Mouse (Mus musculus) heart, adult 2 months (tissue): ENCODE results near the gene Ypel1. TPM values are rescaled to one million over a fixed set of nuclear protein-coding genes. Genes with fewer than 3 reads are reported as not detected.

Experiments
- DNase-seq, 2 experiments: peaks; one replicate each; pipeline ENCODE4 v3.0.0; 2021
- H3K27ac ChIP-seq: fragments of 200-600 bp; 2 replicates; pipeline ENCODE4 v1.8.1; 2022
- H3K27me3 ChIP-seq: fragments of 200-500 bp; 2 replicates; pipeline ENCODE4 v1.6.1; 2012; ENCODE audit warnings: mild to moderate bottlenecking, low read length, inconsistent platforms, mixed read lengths; ENCODE audit not compliant: control insufficient read depth, insufficient read depth
- H3K36me3 ChIP-seq: fragments of 200-500 bp; 2 replicates; pipeline ENCODE4 v1.6.1; 2012; ENCODE audit warnings: low read length, inconsistent platforms; ENCODE audit not compliant: control insufficient read depth, insufficient read depth
- H3K4me1 ChIP-seq: fragments of 200-500 bp; 2 replicates; pipeline ENCODE4 v1.6.1; 2011; ENCODE audit warnings: low read length; ENCODE audit not compliant: control insufficient read depth, insufficient read depth
- H3K4me3 ChIP-seq: fragments of 200-600 bp; 2 replicates; pipeline ENCODE4 v1.8.1; 2022
- H3K79me2 ChIP-seq: fragments of 200-500 bp; replicated peaks from 2 replicates; pipeline ENCODE4 v1.6.1; 2012; ENCODE audit warnings: mild to moderate bottlenecking, inconsistent platforms, low read length, moderate library complexity, mixed read lengths; ENCODE audit not compliant: control insufficient read depth, insufficient read depth
- H3K9ac ChIP-seq: fragments of 200-500 bp; 2 replicates; pipeline ENCODE4 v1.6.1; 2012; ENCODE audit warnings: low read depth, mild to moderate bottlenecking, control low read depth, inconsistent platforms, low read length, mixed read lengths
- CTCF ChIP-seq: fragments of 200-600 bp; IDR thresholded peaks from 2 replicates; pipeline ENCODE4 v1.8.1; 2022; ENCODE audit warnings: antibody characterized with exemption, mild to moderate bottlenecking, moderate library complexity
- EP300 ChIP-seq: fragments of 200-500 bp; IDR thresholded peaks from 2 replicates; pipeline ENCODE4 v1.6.1; 2011; ENCODE audit warnings: low read depth, low read length, control low read depth; ENCODE audit not compliant: insufficient read depth
- POLR2A ChIP-seq: fragments of 200-500 bp; IDR thresholded peaks from 2 replicates; pipeline ENCODE4 v1.6.1; 2011; ENCODE audit warnings: mild to moderate bottlenecking, low read depth, low read length, control low read depth; ENCODE audit not compliant: insufficient read depth
- WGBS: fragments of 180-500 bp; shearing (Covaris S2); methylation state at CpG from one replicate; pipeline ENCODE4 v1.1.7; 2018; 5-methylcytosine and 5-hydroxymethylcytosine counted together
- intact Hi-C: fragments of 180-260 bp; cut with DNase I; formaldehyde crosslinking; loops from one replicate; pipeline ENCODE4 v1.15.1; 2025
- polyA plus RNA-seq: library from polyadenylated mRNA; depleted of rRNA; stranded (reverse); fragments of >200 nt; gene quantifications from 2 replicates; pipeline ENCODE4 v1.2.3, GENCODE M21; 2012
- total RNA-seq, 2 experiments: library from RNA; stranded (reverse); gene quantifications; 2 replicates each; pipeline ENCODE4 v1.2.3; 2021

The Ypel1 gene
- total and polyA plus RNA-seq, 3 experiments, result 0.53 to 1.2 (median 0.99) TPM

- no peaks in the 10 kb centered on the region; the same call in 1 of the 2 replicates for H3K4me1 ChIP-seq
- TF ChIP-seq CTCF (no peak), POLR2A (no peak), EP300 (no peak)
- intact Hi-C loops, result no loop called here
- no peak overlapping the region for H3K4me3 ChIP-seq
- 86% methylated on average over 14 of the region's 14 CpGs for WGBS
- no peaks in the 10 kb centered on the region for H3K36me3 ChIP-seq
- H3K9ac ChIP-seq, result no peak overlapping the region
- H3K27me3 ChIP-seq, result no peaks in the 10 kb centered on the region
- H3K79me2 ChIP-seq, result no peaks in the 10 kb centered on the region
- H3K27ac ChIP-seq, result no peak overlapping the region
- no peak for DNase-seq
Measured at GRCm38 (mm10) chr16:17121569-17121968, 52.1 kb downstream of the Ypel1 start.

GRCm38 (mm10) chr16:17124119-17124870 is 54.8 kb downstream of the Ypel1 start:
- intact Hi-C loops, result no loop called here
- Histone ChIP-seq H3K4me1 (no peaks in the 10 kb centered on the region; the same call in 1 of the 2 replicates), H3K36me3 (no peaks in the 10 kb centered on the region), H3K9ac (no peak overlapping the region), H3K4me3 (no peak overlapping the region), H3K27ac (no peak overlapping the region), H3K79me2 (no peaks in the 10 kb centered on the region), H3K27me3 (no peaks in the 10 kb centered on the region)
- 33% methylated on average over 22 of the region's 22 CpGs for WGBS
- no peak for DNase-seq
- TF ChIP-seq EP300 (no peak), POLR2A (no peak), CTCF (no peak)

- no peak within 1 kb of the TSS for H3K27ac ChIP-seq
- no peaks in the 10 kb centered on the region for H3K36me3 ChIP-seq
- no peaks in the 10 kb centered on the region for H3K79me2 ChIP-seq
- H3K4me1 ChIP-seq, result no peaks in the 10 kb centered on the region; the same call in 1 of the 2 replicates
- intact Hi-C loops, result no loop called here
- no peak for TF ChIP-seq CTCF
- no peak for TF ChIP-seq POLR2A
- TF ChIP-seq EP300, result no peak
- peak within 1 kb of the TSS; percentile 30 for H3K4me3 ChIP-seq
- peak; percentile 55 to 68 for DNase-seq
- no peaks in the 10 kb centered on the region for H3K27me3 ChIP-seq
- no peak within 1 kb of the TSS for H3K9ac ChIP-seq
- WGBS, result 4% methylated on average over 25 of the region's 25 CpGs
Measured at GRCm38 (mm10) chr16:17124871-17125520, 55.5 kb downstream of the Ypel1 start, which contains the start of gene 2610318N02Rik. Gene 2610318N02Rik, minus strand, starts transcription at chr16:17125167.

GRCm38 (mm10) chr16:17127292-17127691 is 57.8 kb downstream of the Ypel1 start:
- intact Hi-C loops, result no loop called here
- TF ChIP-seq EP300 (0 out of 2 replicates have a peak, but pooled peaks have one; percentile 25), CTCF (peak; percentile 69), POLR2A (no peak)
- H3K4me3 ChIP-seq, result no peak overlapping the region
- 96% methylated on average over 1 of the region's 1 CpGs for WGBS
- no peaks in the 10 kb centered on the region; the same call in 1 of the 2 replicates for H3K4me1 ChIP-seq
- H3K36me3 ChIP-seq, result no peaks in the 10 kb centered on the region
- no peaks in the 10 kb centered on the region for H3K27me3 ChIP-seq
- no peak overlapping the region for H3K27ac ChIP-seq
- no peaks in the 10 kb centered on the region for H3K79me2 ChIP-seq
- peak; percentile 24 to 34 for DNase-seq
- no peak overlapping the region for H3K9ac ChIP-seq

GRCm38 (mm10) chr16:17131191-17132088 is 61.9 kb downstream of the Ypel1 start:
- Histone ChIP-seq H3K4me1 (no peaks in the 10 kb centered on the region), H3K79me2 (no peaks in the 10 kb centered on the region), H3K36me3 (no peaks in the 10 kb centered on the region), H3K27ac (peak overlapping the region; percentile 60), H3K9ac (peak overlapping the region; percentile 72), H3K4me3 (peak overlapping the region; percentile 65), H3K27me3 (no peaks in the 10 kb centered on the region)
- 5% methylated on average over 43 of the region's 43 CpGs for WGBS
- intact Hi-C loops, result loop anchor here (5.0 kb wide), 2 partner anchors 76 to 146 kb away; partner anchors contain the start of genes Rimbp3 and Tmem191c
- DNase-seq, result no peak
- TF ChIP-seq POLR2A (no peak), CTCF (no peak), EP300 (no peak)
